Mouse (Mus musculus): ENCODE data around the gene Npm1. TPM values are rescaled to one million over a fixed set of nuclear protein-coding genes. Genes with fewer than 3 reads are reported as not detected.

Npm1 gene
- total RNA-seq (2014; fragmentation: Nextera tagmentation) (3,846 and 4,095 TPM in 2 replicates), total RNA-seq (2017) (2,315 and 2,862 TPM in 2 replicates), polyA plus RNA-seq (2012) (327 and 458 TPM in 2 replicates)

DNA sequence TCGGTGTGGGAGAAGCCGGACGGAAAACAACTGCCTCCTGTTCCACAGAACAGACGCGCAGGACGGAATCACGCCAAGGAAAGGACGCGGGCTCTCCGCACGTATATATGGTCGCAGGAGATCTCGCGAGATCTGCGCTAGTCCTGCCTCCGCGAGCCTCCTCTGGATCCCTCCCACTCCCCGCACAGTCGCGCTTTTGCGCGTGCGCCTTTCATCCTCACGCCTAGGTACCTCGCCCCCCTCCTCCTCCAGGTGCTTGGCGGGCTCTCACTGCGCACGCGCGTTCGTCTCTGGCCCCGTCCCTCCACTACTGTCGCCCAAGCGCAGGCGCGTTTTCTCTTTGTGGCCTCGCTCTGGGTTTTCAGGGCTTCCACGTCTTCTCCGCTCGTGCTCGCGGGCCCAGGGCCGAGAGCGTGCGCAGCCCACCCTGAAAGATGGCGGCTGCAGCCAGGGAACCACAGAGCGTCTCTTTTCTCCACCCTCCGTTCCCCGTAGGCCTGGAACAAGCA, at the start of gene Npm1:
Npm1 (minus strand) TSS at position 209 of the 509 bp plus-strand sequence.
- ATAC-seq (ENCODE audit: extremely low read depth, insufficient number of reproducible peaks, low FRiP score, poor library complexity, severe bottlenecking) (peak; percentile 94), DNase-seq (ENCODE audit: low spot score) (peak; percentile 94)
- Histone ChIP-seq H3K36me3 (replicated peaks) (peaks cover 42% of the 10 kb centered on the region), H3K9me3 (replicated peaks) (no peaks in the 10 kb centered on the region), H3K4me3 (ENCODE audit: low read depth, low read length) (peak within 1 kb of the TSS; percentile 94), H3K27me3 (ENCODE audit: insufficient read depth, low read length) (peaks cover 9% of the 10 kb centered on the region), H3K4me1 (ENCODE audit: insufficient read depth, low read depth, low read length) (peaks cover 20% of the 10 kb centered on the region)
- TF ChIP-seq TAL1 (conservative IDR thresholded peaks at IDR 0.05; ENCODE audit: low read depth, low read length) (no peak), POLR2AphosphoS5 (IDR thresholded peaks at IDR 0.05; ENCODE audit: insufficient replicate concordance, low read depth, low read length) (peak; percentile 96; the same call in 1 of the 2 replicates)

- DNase-seq (ENCODE audit: low spot score), result no peak
- H3K27me3 ChIP-seq (ENCODE audit: insufficient read depth, low read length), result peaks cover 4% of the 10 kb centered on the region; the same call in 1 of the 2 replicates
- peaks cover 21% of the 10 kb centered on the region for H3K9me3 ChIP-seq (replicated peaks)
- no peaks in the 10 kb centered on the region for H3K36me3 ChIP-seq (replicated peaks)
- TF ChIP-seq CTCF (IDR thresholded peaks at IDR 0.05; ENCODE audit: low read depth, low read length) (no peak), GATA2 (IDR thresholded peaks at IDR 0.05; ENCODE audit: borderline replicate concordance, low read depth, low read length) (no peak), GATA1 (IDR thresholded peaks at IDR 0.05; ENCODE audit: borderline replicate concordance, low read length) (no peak), POLR2AphosphoS5 (IDR thresholded peaks at IDR 0.05; ENCODE audit: insufficient replicate concordance, low read depth, low read length) (no peak), TAL1 (conservative IDR thresholded peaks at IDR 0.05; ENCODE audit: low read depth, low read length) (no peak)
- no peak overlapping the region for H3K4me3 ChIP-seq (ENCODE audit: low read depth, low read length)
- ATAC-seq (ENCODE audit: extremely low read depth, insufficient number of reproducible peaks, low FRiP score, poor library complexity, severe bottlenecking), result no peak
- H3K4me1 ChIP-seq (ENCODE audit: insufficient read depth, low read depth, low read length), result no peaks in the 10 kb centered on the region
These were observed 44.4 kb upstream of the Npm1 start for GRCm38 (mm10) chr11:33207411-33207810.

GRCm38 (mm10) chr11:33204966-33205365, 42.0 kb upstream of the Npm1 start:
- DNase-seq (ENCODE audit: low spot score) (no peak), ATAC-seq (ENCODE audit: extremely low read depth, insufficient number of reproducible peaks, low FRiP score, poor library complexity, severe bottlenecking) (no peak)
- Histone ChIP-seq H3K36me3 (replicated peaks) (no peaks in the 10 kb centered on the region), H3K4me3 (ENCODE audit: low read depth, low read length) (no peak overlapping the region), H3K4me1 (ENCODE audit: insufficient read depth, low read depth, low read length) (no peaks in the 10 kb centered on the region), H3K9me3 (replicated peaks) (peaks cover 44% of the 10 kb centered on the region), H3K27me3 (ENCODE audit: insufficient read depth, low read length) (peaks cover 8% of the 10 kb centered on the region; the same call in 1 of the 2 replicates)
- no peak for TF ChIP-seq TAL1 (conservative IDR thresholded peaks at IDR 0.05; ENCODE audit: low read depth, low read length)
- no peak for TF ChIP-seq GATA1 (IDR thresholded peaks at IDR 0.05; ENCODE audit: borderline replicate concordance, low read length)
- no peak for TF ChIP-seq POLR2AphosphoS5 (IDR thresholded peaks at IDR 0.05; ENCODE audit: insufficient replicate concordance, low read depth, low read length)

GRCm38 (mm10) chr11:33204329-33204705, 41.3 kb upstream of the Npm1 start:
- Histone ChIP-seq H3K9me3 (replicated peaks) (peaks cover 45% of the 10 kb centered on the region), H3K27me3 (ENCODE audit: insufficient read depth, low read length) (peaks cover 8% of the 10 kb centered on the region; the same call in 1 of the 2 replicates), H3K4me1 (ENCODE audit: insufficient read depth, low read depth, low read length) (no peaks in the 10 kb centered on the region), H3K36me3 (replicated peaks) (no peaks in the 10 kb centered on the region), H3K4me3 (ENCODE audit: low read depth, low read length) (no peak overlapping the region; the same call in 1 of the 2 replicates)
- DNase-seq (ENCODE audit: low spot score), result no peak
- TF ChIP-seq CTCF (IDR thresholded peaks at IDR 0.05; ENCODE audit: low read depth, low read length), result no peak
- TF ChIP-seq POLR2AphosphoS5 (IDR thresholded peaks at IDR 0.05; ENCODE audit: insufficient replicate concordance, low read depth, low read length), result no peak
- TF ChIP-seq GATA1 (IDR thresholded peaks at IDR 0.05; ENCODE audit: borderline replicate concordance, low read length), result no peak
- no peak for TF ChIP-seq GATA2 (IDR thresholded peaks at IDR 0.05; ENCODE audit: borderline replicate concordance, low read depth, low read length)
- TF ChIP-seq TAL1 (conservative IDR thresholded peaks at IDR 0.05; ENCODE audit: low read depth, low read length), result no peak
- ATAC-seq (ENCODE audit: extremely low read depth, insufficient number of reproducible peaks, low FRiP score, poor library complexity, severe bottlenecking), result no peak

GRCm38 (mm10) chr11:33203383-33204328, 40.6 kb upstream of the Npm1 start, which contains the start of gene Tlx3:
Gene Tlx3, minus strand, starts transcription at chr11:33203589.
- DNase-seq (ENCODE audit: low spot score) (no peak), ATAC-seq (ENCODE audit: extremely low read depth, insufficient number of reproducible peaks, low FRiP score, poor library complexity, severe bottlenecking) (no peak)
- H3K27me3 ChIP-seq (ENCODE audit: insufficient read depth, low read length), result peaks cover 8% of the 10 kb centered on the region; the same call in 1 of the 2 replicates
- no peaks in the 10 kb centered on the region for H3K36me3 ChIP-seq (replicated peaks)
- H3K4me3 ChIP-seq (ENCODE audit: low read depth, low read length), result no peak within 1 kb of the TSS; the same call in 1 of the 2 replicates
- peaks cover 47% of the 10 kb centered on the region for H3K9me3 ChIP-seq (replicated peaks)
- no peaks in the 10 kb centered on the region for H3K4me1 ChIP-seq (ENCODE audit: insufficient read depth, low read depth, low read length)
- no peak for TF ChIP-seq POLR2AphosphoS5 (IDR thresholded peaks at IDR 0.05; ENCODE audit: insufficient replicate concordance, low read depth, low read length)
- no peak for TF ChIP-seq GATA1 (IDR thresholded peaks at IDR 0.05; ENCODE audit: borderline replicate concordance, low read length)
- TF ChIP-seq CTCF (IDR thresholded peaks at IDR 0.05; ENCODE audit: low read depth, low read length), result no peak
- no peak for TF ChIP-seq TAL1 (conservative IDR thresholded peaks at IDR 0.05; ENCODE audit: low read depth, low read length)
- no peak for TF ChIP-seq GATA2 (IDR thresholded peaks at IDR 0.05; ENCODE audit: borderline replicate concordance, low read depth, low read length)

- H3K27me3 ChIP-seq (ENCODE audit: insufficient read depth, low read length), result peaks cover 8% of the 10 kb centered on the region; the same call in 1 of the 2 replicates
- H3K4me3 ChIP-seq (ENCODE audit: low read depth, low read length), result no peak overlapping the region; the same call in 1 of the 2 replicates
- DNase-seq (ENCODE audit: low spot score) (no peak), ATAC-seq (ENCODE audit: extremely low read depth, insufficient number of reproducible peaks, low FRiP score, poor library complexity, severe bottlenecking) (no peak)
- no peaks in the 10 kb centered on the region for H3K36me3 ChIP-seq (replicated peaks)
- peaks cover 49% of the 10 kb centered on the region for H3K9me3 ChIP-seq (replicated peaks)
- no peaks in the 10 kb centered on the region for H3K4me1 ChIP-seq (ENCODE audit: insufficient read depth, low read depth, low read length)
- TF ChIP-seq POLR2AphosphoS5 (IDR thresholded peaks at IDR 0.05; ENCODE audit: insufficient replicate concordance, low read depth, low read length) (no peak), TAL1 (conservative IDR thresholded peaks at IDR 0.05; ENCODE audit: low read depth, low read length) (no peak), GATA2 (IDR thresholded peaks at IDR 0.05; ENCODE audit: borderline replicate concordance, low read depth, low read length) (no peak), CTCF (IDR thresholded peaks at IDR 0.05; ENCODE audit: low read depth, low read length) (no peak), GATA1 (IDR thresholded peaks at IDR 0.05; ENCODE audit: borderline replicate concordance, low read length) (no peak)
These were observed 40.0 kb upstream of the Npm1 start for GRCm38 (mm10) chr11:33202972-33203371.

Measured in G1E (cell line).